Mouse (Mus musculus) embryonic fibroblast, embryonic 13.5 days (primary cell): ENCODE data around the gene Gm4981.

Experiments
- CTCF ChIP-seq: IDR thresholded peaks from 2 replicates; pipeline ENCODE4 v1.5.1; 2011; ENCODE audit warnings: mild to moderate bottlenecking, control low read depth, low read length, moderate library complexity, borderline replicate concordance; ENCODE audit not compliant: insufficient read depth
- POLR2A ChIP-seq: IDR thresholded peaks from 2 replicates; pipeline ENCODE4 v1.6.1; 2011; ENCODE audit warnings: low read depth, mild to moderate bottlenecking, control low read depth, low read length, moderate library complexity

GRCm38 (mm10) chr10:58214497-58214896 is 22.0 kb downstream of the Gm4981 start:
- no peak for TF ChIP-seq CTCF
- TF ChIP-seq POLR2A: no peak
